Mouse (Mus musculus): ENCODE results near the gene Ppme1.

Ppme1 gene

GRCm38 (mm10) chr7:100371495-100372451 is at the start of gene Ppme1, which contains the start of gene C2cd3:
Gene Ppme1, minus strand, starts transcription at chr7:100372307.
Gene C2cd3, plus strand, starts transcription at chr7:100372233.
- DNase-seq (ENCODE audit: low read depth): peak; percentile 99

- no peak for DNase-seq (ENCODE audit: low read depth)
Observed at GRCm38 (mm10) chr7:100408684-100409083, 36.6 kb upstream of the Ppme1 start.

- no peak for DNase-seq (ENCODE audit: low read depth)
Observed at GRCm38 (mm10) chr7:100407677-100408076, 35.6 kb upstream of the Ppme1 start.

- DNase-seq (ENCODE audit: low read depth): no peak
Observed at GRCm38 (mm10) chr7:100402715-100403114, 30.6 kb upstream of the Ppme1 start.

DNA sequence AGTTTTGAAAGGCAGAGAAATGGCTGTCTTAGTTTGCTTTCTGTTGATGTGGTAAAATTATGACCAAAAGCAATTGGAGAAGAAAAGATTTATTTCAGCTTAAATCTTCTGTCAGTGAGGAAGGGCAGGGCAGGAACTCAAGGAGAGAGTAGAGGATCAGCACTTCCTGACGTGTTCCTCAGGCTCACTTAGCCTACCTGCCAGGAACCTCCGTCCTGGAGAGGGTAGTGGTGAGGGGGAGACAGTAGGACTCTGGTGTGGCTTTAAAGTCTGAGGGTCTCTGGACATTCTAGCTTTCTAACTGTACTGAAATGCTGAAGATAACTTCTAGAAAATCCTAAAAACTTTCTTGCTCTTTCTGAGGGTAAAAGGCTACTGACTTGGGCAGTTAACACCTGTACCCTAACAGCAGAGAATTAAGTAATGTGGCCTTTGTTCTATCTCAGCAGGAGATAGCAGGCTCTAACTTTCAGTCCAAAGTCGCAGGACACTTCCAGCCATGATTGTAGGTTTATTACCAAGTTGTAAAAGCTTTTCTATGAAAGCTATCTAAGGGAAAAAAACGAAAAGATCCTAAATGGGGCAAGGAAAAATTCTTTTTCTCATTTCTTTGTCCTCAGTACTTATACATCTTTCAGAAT is 28.9 kb upstream of the Ppme1 start:
- DNase-seq (ENCODE audit: low read depth): no peak

DNA sequence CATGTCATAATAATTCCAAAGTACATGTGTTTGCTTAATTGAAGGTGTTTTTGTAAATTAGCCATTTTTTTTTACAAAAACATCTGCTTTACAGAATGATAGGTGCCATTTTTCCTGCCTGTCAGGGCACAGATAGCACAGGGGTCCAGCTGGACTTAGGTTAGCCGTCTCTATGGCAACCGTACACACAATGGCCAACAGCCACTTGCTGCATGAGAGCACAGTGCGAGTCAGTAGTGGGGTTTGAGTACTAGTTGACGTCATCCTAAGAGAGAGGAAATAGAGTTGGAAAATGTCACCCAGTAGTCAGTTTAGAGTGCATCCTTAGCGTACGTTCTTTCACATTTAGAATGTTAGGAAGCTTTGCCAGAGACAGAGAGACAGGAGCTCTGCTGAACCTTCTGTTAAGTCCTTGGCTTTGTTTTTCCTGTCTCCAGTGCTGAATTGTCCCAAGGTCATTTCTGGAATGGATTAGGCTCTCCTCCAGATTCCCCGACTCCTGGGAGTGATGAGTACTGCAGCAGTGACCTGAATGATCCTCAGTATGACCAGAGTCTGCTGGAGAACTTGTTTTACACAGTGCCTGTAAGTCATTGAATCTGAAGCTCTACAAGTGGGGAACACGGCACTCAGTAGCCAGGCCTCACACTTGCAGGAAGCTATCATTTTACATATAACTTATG is 27.3 kb upstream of the Ppme1 start:
- DNase-seq (ENCODE audit: low read depth): no peak

GRCm38 (mm10) chr7:100392265-100392664 is 20.2 kb upstream of the Ppme1 start:
- no peak for DNase-seq (ENCODE audit: low read depth)

DNA sequence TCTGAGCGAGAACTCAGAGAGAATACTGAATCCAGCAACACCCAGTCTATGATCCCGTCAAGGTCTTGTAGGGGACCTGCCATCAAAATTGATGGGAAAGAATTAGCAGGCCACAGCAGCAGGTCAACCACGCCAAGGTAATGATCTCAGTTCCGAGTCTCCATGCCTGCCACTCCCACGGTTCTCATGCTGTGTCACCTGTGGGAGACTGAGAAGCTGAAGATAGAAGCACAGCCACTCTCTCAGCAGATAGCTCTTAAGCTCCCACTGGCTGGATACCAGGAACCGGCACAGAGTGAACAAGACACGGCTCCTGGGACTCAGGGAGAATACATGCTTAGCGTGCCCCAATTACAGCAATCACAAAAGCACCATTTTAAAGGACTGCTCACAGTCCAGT is 18.1 kb upstream of the Ppme1 start:
- DNase-seq (ENCODE audit: low read depth): no peak

GRCm38 (mm10) chr7:100388174-100388573 is 16.1 kb upstream of the Ppme1 start:
- DNase-seq (ENCODE audit: low read depth): no peak

DNA sequence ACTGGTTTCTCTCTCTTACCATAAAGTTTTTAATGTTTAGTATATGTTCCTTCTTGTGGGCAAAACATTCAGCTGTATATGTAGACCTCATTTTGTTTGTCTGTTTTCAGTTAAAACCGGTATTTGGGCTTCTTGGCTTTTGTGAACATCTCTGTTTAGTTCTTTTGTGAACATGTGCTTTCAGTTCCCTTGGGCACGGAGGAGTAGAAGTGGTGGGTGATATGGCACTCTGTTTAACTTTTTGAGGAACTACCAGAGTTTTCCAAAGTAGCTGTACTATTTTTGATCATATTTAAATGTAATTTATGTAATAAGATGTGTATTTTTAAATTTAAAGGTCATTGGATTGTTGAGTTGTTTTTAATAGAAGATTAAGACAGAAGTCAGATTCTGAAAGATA is 11.1 kb upstream of the Ppme1 start:
- no peak for DNase-seq (ENCODE audit: low read depth)

DNA sequence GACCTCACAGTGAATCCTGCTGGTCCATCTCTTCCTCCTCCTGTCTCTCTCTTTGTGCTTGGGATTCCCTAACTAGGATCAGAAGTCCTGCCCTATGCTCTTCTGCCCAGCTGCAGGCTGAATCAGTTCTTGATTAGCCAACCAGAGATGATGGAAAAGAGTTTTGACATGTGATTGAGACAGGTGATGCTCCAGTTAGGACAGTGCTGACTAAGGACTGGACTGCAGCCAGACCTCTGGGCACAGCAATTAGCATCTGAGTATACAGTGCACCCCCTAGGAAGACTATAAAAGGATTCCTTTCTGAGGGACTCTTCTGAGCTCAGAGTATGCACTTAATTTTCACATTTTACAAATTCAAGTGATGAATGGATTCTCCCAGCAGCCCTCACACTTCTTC is 9.1 kb upstream of the Ppme1 start:
- no peak for DNase-seq (ENCODE audit: low read depth)

DNA sequence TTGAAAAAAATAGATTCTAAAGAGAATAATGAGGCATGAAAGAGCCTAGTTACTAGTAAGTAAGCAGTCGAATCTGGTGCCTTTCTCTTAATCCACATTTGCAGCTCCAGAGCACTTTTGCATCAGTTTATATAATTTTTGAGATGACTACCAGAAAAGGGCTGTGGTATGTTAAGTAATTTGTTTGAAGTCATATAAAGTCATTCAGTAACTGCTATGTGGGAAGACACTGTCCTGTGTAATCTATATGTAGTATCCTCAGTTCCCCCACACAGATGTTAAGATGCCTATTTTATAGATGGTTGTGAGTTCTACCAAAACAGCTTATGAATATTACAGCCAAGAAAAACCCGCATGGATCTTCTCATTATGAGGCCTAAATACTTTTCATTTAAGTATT is 6.2 kb upstream of the Ppme1 start:
- no peak for DNase-seq (ENCODE audit: low read depth)

- no peak for DNase-seq (ENCODE audit: low read depth)
Observed at GRCm38 (mm10) chr7:100372452-100372980, 409 bp upstream of the Ppme1 start.

- DNase-seq (ENCODE audit: low read depth): no peak
Observed at GRCm38 (mm10) chr7:100364888-100365287, 7.2 kb downstream of the Ppme1 start.

GRCm38 (mm10) chr7:100363162-100363561 is 8.9 kb downstream of the Ppme1 start:
- DNase-seq (ENCODE audit: low read depth): no peak

DNA sequence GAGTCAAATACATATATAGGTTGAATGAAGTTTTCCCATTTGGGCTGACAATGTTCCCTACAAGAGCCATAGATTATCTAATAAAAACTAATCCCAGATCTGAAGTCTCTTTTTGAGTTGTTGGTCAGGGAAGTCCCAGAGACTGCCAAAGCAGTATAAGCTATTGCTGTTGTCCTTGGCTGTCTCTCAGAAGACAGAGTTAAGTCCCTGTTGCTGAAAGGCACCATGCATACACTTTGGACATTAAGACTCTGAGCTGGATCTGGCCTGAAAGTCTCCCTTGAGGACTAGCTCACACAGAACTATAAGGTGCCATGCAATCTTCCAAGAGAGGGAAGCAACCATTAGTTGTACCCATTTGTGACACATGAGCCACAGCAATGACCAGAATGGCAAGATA is 14.3 kb downstream of the Ppme1 start:
- no peak for DNase-seq (ENCODE audit: low read depth)

GRCm38 (mm10) chr7:100356768-100357167 is 15.3 kb downstream of the Ppme1 start:
- DNase-seq (ENCODE audit: low read depth): no peak

GRCm38 (mm10) chr7:100356324-100356723 is 15.8 kb downstream of the Ppme1 start:
- DNase-seq (ENCODE audit: low read depth): no peak

DNA sequence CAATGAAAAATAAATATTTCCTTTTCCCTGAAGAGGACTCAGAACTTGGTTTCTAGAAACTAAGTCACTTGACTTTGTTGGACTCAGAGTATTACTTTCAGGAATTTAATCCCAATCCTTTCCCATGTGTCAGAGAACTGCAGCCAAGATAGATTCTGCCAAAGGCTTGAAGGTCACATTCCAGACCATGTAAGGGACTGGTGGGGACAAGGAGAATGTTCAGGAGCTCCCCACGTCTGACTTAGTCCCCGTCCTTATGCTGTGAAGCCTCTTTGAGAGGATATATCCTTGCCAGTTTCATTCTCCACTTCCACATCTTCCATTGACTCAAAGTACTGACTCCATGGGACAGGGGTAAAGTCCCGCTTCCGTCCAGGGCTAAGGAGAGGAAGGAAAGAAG is 17.1 kb downstream of the Ppme1 start:
- no peak for DNase-seq (ENCODE audit: low read depth)

DNA sequence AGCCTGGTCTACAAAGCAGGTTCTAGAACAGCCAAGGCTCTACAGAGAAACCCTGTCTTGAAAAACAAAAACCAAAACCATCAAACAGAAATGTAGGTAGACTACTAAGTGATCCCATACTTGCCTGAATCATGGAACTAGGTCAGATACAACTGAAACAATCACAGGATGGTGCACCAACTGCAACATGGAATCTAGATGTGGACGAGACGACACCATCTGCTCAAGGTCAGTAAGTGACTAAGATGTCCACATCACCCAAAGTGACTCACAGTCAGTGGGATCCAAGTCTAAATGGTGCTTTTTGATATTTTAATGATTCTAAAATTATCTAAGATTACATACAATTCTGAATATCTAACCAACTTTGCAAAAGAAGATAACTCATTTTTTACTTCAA is 36.2 kb downstream of the Ppme1 start:
- no peak for DNase-seq (ENCODE audit: low read depth)

- DNase-seq (ENCODE audit: low read depth): no peak
Observed at GRCm38 (mm10) chr7:100331269-100331668, 40.8 kb downstream of the Ppme1 start.

DNA sequence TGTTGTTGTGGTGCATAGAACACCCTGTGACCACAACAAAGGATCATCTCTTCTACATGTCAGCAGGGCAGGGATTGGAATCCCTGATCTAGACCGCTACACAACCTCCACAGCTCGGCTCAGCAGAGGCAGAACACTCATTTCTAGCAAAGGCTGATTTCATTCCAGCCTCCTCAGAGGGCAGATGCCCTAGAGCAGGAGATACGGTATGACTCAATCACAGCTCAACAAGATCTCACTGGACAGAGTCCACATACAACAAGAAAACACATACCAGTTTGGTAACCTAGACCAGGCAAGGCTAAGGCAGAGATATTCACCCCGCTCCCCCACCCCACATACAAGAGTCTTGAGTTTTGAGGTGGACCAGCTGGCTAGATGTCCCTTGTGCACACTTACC is 43.5 kb downstream of the Ppme1 start:
- DNase-seq (ENCODE audit: low read depth): no peak

All from fibroblast of lung, adult 2 months (primary cell).